Comparison of ENCODE assay signal across 8 mouse cellular contexts in the genomic region with DNA sequence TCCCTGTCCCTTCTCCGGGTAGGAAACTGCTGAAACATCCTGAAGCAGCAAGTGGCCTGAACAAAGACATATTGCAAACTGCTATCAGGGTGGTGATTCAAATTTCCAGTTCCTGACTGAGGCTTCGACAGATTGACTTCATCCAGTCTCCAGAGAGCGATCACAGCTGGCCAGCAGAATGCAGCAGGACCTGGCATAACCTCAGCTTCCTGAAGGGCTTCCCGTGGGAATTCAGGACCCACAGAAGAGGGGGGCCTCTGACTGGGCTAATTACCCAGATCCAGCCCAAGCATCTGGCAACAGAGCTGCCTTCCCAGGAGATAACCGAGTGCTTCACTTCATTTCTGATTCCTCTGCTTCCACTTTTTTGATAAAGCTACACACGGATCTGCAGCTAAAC.
DNase-seq lines count a peak whose midpoint lies in the region; ATAC-seq and TF ChIP-seq lines count a peak whose summit lies in the region.
"Had no signal": no experiment of that assay in that cellular context is flagged by ENCODE, and none has a peak within 500 bp of the region (broad histone marks: within the 10 kb centered on the region; RNA-seq: fewer than 3 reads in every experiment).

No protein-coding gene starts in this region.

- no peak overlapping the region for H3K9ac ChIP-seq in lung, embryonic 15.5 days
- H3K9ac ChIP-seq in liver, embryonic 11.5 days (ENCODE audit: low read depth, low read length) = no peak overlapping the region
- no peak overlapping the region for H3K9ac ChIP-seq in stomach, postnatal 0 days (ENCODE audit: low read length)
- H3K9ac ChIP-seq: limb, embryonic 13.5 days had no signal

- no peak overlapping the region for H3K4me2 ChIP-seq in lung, embryonic 15.5 days
- no peak overlapping the region for H3K4me2 ChIP-seq in liver, embryonic 11.5 days
- H3K4me2 ChIP-seq in stomach, postnatal 0 days (replicated peaks; ENCODE audit: low read depth) = no peak overlapping the region
- H3K4me2 ChIP-seq: limb, embryonic 13.5 days had no signal

- WGBS in lung, embryonic 15.5 days = 26% methylated on average over 6 of the region's 6 CpGs
- WGBS in liver, embryonic 11.5 days = 61% methylated on average over 6 of the region's 6 CpGs
- 43% methylated on average over 6 of the region's 6 CpGs for WGBS in stomach, postnatal 0 days

- H3K4me1 ChIP-seq in lung, embryonic 15.5 days = no peaks in the 10 kb centered on the region
- no peaks in the 10 kb centered on the region for H3K4me1 ChIP-seq in liver, embryonic 11.5 days (replicated peaks; ENCODE audit: control insufficient read depth, insufficient read depth, low read length)
- no peaks in the 10 kb centered on the region for H3K4me1 ChIP-seq in stomach, postnatal 0 days (replicated peaks; ENCODE audit: control insufficient read depth, insufficient read depth)
- H3K4me1 ChIP-seq: limb, embryonic 13.5 days had no signal

- H3K4me3 ChIP-seq in lung, embryonic 15.5 days = no peak overlapping the region
- no peak overlapping the region for H3K4me3 ChIP-seq in liver, embryonic 11.5 days (ENCODE audit: low read depth, low read length)
- no peak overlapping the region for H3K4me3 ChIP-seq in stomach, postnatal 0 days (ENCODE audit: low read depth, low read length)
- H3K4me3 ChIP-seq: limb, embryonic 13.5 days had no signal

- no peak for DNase-seq in lung, adult 18-20 months
- peak; percentile 1 to 18 for DNase-seq in heart, adult 9 months (ENCODE audit: low spot score in 2 of 2)
- DNase-seq in liver, embryonic 11.5 days (ENCODE audit: low spot score) = no peak
- DNase-seq in stomach, postnatal 0 days (ENCODE audit: low spot score) = peak; percentile 14
- DNase-seq in urinary bladder, postnatal 36 days (ENCODE audit: low spot score in 2 of 2) = no peak
- DNase-seq in testis, postnatal 10 days (ENCODE audit: low spot score) = no peak

- H3K9me3 ChIP-seq in lung, embryonic 15.5 days = no peaks in the 10 kb centered on the region
- H3K9me3 ChIP-seq in liver, embryonic 11.5 days (ENCODE audit: control insufficient read depth, low read length) = no peaks in the 10 kb centered on the region
- no peaks in the 10 kb centered on the region for H3K9me3 ChIP-seq in stomach, postnatal 0 days (ENCODE audit: control insufficient read depth, low read length)
- H3K9me3 ChIP-seq: limb, embryonic 13.5 days had no signal

- ATAC-seq in lung, embryonic 15.5 days (ENCODE audit: borderline replicate concordance, extremely low read depth, low FRiP score, low TSS enrichment) = peak; percentile 62; the same call in 1 of the 2 replicates
- ATAC-seq in liver, embryonic 11.5 days (replicated peaks; ENCODE audit: low FRiP score) = peak; percentile 61
- ATAC-seq in stomach, postnatal 0 days (ENCODE audit: low FRiP score, low TSS enrichment) = no peak

- H3K27me3 ChIP-seq in lung, embryonic 15.5 days = no peaks in the 10 kb centered on the region
- no peaks in the 10 kb centered on the region for H3K27me3 ChIP-seq in liver, embryonic 11.5 days (replicated peaks; ENCODE audit: control insufficient read depth, insufficient read depth, low read length)
- H3K27me3 ChIP-seq in stomach, postnatal 0 days (ENCODE audit: control insufficient read depth, insufficient read depth, low read length) = no peaks in the 10 kb centered on the region
- H3K27me3 ChIP-seq: limb, embryonic 13.5 days had no signal

- TF ChIP-seq CTCF in stomach, postnatal 0 days (IDR thresholded peaks at IDR 0.05; ENCODE audit: low read depth) = no peak

- H3K27ac ChIP-seq in lung, embryonic 15.5 days = no peak overlapping the region
- no peak overlapping the region for H3K27ac ChIP-seq in liver, embryonic 11.5 days (ENCODE audit: low read depth, low read length)
- H3K27ac ChIP-seq in stomach, postnatal 0 days (replicated peaks) = no peak overlapping the region
- H3K27ac ChIP-seq: limb, embryonic 13.5 days had no signal

- no peaks in the 10 kb centered on the region for H3K36me3 ChIP-seq in lung, embryonic 15.5 days
- no peaks in the 10 kb centered on the region for H3K36me3 ChIP-seq in liver, embryonic 11.5 days (ENCODE audit: control insufficient read depth, insufficient read depth, low read length)
- no peaks in the 10 kb centered on the region for H3K36me3 ChIP-seq in stomach, postnatal 0 days (ENCODE audit: control insufficient read depth, insufficient read depth, low read length)
- H3K36me3 ChIP-seq: limb, embryonic 13.5 days had no signal

- TF ChIP-seq EP300 in stomach, postnatal 0 days (optimal IDR thresholded peaks at IDR 0.05) = no peak

Comparison
In these comparisons a context has a peak if more than half of its experiments do, and no peak if none do; other contexts are left out.
1. DNase-seq: peak in heart, adult 9 months (2 of 2) and stomach, postnatal 0 days (single experiment); none in lung, adult 18-20 months (0 of 2), liver, embryonic 11.5 days (single experiment), urinary bladder, postnatal 36 days (0 of 2) and testis, postnatal 10 days (single experiment).